Mouse (Mus musculus) urinary bladder, adult 2 months (tissue): ENCODE data around the gene Cant1. TPM values are rescaled to one million over a fixed set of nuclear protein-coding genes. Genes with fewer than 3 reads are reported as not detected.

Source experiments
- DNase-seq: peaks from one replicate; pipeline ENCODE4 v3.0.0; 2022; ENCODE audit warnings: low spot score
- polyA plus RNA-seq: library from polyadenylated mRNA; depleted of rRNA; stranded (reverse); fragments of >200 nt; gene quantifications from 2 replicates; pipeline ENCODE4 v1.2.3, GENCODE M21; 2012; rRNA removed

Gene Cant1
- polyA plus RNA-seq, 1 experiment = 38.2 TPM

DNA sequence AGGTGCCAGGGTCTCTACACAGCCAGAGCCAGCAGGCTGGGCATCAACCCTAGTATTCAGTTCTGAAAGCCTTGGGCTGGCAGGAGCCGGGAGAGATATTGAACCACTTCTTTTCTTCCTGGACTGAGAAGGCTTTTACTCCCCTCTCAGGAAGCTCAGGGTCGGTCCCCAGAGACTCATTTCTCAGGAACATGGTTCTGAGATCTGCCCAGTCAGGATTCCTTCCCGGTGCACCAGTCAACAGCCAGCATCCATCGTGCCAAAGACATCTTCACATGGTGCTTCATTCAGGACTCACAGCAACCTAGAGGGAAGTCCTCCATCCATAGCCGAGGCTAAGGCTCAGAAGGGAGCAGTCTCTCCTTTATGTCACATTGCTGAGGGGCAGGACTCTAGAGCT, 44.4 kb downstream of the Cant1 start:
- DNase-seq = peak; percentile 9

- DNase-seq = peak; percentile 4
Observed at GRCm38 (mm10) chr11:118372641-118373040, 46.2 kb downstream of the Cant1 start.

DNA sequence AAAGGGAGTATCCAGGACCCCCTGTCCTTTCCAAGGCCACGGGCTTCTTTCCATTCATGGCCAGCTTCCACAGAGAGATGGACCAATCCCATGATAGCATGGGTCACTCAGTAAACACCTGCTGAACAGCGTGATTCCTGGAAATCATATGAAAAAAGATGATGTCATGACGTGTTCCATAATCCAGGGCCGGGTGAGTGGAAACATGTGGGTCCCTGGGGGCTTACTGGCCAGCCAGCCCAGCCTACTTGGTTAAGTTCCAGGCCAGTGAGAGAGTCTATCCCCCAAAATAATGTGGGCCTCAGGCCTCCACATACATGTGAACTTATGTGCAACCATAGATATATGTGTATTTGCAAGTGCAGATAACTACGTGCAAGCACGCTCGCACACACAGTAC, 47.0 kb downstream of the Cant1 start:
- DNase-seq = peak; percentile 16

- DNase-seq = peak; percentile 15
Observed at GRCm38 (mm10) chr11:118369657-118370056, 49.2 kb downstream of the Cant1 start.

DNA sequence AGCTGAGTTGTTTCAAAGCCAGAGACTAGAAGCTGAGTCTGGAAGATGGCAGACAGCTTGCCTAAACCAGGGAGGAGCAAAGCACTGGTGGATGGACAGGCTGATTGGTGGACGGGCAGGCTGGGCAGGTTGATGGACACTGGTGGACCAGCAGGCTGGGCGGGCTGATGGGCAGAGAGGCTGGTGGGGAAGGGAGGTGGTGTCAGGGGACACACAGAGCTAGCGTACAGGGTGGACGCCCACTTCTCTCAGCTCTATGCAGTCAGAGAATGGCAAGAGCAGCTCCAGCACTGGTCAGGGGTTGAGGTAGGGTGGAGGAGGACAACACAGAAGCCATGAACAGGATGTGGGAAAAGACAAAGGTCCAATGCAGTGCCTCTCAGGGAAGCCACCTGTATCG, 49.6 kb downstream of the Cant1 start:
- peak; percentile 11 for DNase-seq

GRCm38 (mm10) chr11:118368330-118368729, 50.6 kb downstream of the Cant1 start:
- peak; percentile 12 for DNase-seq

DNA sequence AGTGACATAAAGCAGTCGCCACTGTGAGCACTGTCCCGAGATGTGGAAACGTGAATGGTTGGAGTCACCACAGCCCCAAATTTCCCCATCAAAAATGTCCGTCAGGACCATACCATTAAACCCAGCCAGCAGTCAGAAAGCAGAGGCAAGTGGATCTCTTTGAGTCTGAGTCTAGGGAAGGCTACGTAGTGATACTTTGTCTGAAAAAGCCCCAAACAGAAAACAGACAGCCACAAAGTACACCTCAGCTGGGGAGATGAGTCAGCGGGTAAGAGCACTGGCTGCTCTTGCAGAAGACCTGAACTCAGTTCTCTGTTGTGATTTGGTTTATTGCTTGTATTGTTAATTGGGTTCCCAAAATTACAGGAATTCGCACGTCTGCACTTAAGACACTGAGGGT, 52.3 kb downstream of the Cant1 start:
- no peak for DNase-seq

- peak; percentile 20 for DNase-seq
Observed at GRCm38 (mm10) chr11:118366108-118366507, 52.8 kb downstream of the Cant1 start.

DNA sequence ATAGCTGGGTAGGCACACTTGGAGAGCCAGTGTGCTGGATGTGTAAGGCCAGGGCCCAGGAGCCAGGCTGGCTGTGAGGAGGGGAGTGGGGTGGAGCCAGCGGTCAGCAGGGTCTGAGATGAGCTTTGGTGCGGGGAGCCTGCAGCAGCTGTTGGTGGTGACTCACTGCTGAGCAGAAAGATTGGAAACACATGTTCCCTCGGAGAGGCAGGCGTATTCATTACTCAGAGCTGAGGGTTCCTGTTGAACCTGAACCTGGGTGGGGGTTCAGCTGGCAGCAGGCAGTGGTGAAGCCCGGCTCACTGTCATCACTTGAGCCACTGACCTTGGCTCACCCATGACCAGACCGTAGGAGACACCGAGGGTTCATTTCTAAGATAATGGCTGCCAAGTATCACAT, 53.7 kb downstream of the Cant1 start:
- peak; percentile 21 for DNase-seq

DNA sequence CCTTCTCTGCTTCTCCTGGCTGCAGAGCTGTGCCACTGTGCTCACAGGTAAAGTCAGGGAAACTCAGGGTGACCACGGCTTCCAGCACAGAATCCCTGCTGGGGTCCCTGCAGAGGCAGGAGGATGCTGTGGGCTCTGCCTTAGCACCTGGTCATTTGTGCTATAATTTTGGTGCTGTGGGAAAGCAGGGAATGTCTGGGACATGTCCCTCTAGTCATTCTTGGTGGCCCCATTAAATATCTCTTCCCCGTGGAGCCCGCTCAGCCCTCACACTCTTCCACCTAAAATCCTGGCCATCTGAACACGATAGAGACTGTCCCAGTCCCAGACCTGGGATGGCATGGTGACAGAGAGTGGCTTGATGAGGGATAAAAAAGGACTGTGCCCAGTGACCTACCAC, 54.9 kb downstream of the Cant1 start:
- DNase-seq = peak; percentile 18

DNA sequence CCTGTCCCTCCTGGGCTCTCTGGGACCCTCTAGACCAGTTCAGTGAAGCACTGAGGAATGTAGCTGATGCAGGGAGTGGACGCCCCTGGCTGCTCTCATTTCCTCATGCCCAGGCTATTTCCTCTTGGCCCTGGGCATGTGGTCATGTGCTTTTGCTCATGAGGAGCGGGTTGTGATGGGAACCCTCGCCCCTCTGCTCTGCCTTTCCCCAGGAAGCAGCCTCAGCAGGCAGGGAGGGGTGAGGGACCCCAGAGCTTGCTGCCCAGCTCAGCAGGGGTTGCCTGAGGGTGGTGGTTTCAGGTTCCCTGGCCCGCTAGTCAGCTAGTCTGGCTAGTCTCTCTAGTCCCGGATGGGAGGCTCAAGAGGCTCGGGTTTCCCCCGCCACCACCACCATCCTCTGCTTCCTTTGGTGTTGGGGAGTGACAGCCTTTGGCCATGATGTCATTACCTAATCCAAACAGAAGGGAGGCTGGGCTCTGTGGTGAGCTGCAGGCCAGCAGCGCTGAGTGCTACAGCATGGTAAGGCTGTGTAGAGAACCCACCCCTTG, 55.8 kb downstream of the Cant1 start:
- DNase-seq = no peak

- no peak for DNase-seq
Observed at GRCm38 (mm10) chr11:118362501-118362900, 56.4 kb downstream of the Cant1 start.

DNA sequence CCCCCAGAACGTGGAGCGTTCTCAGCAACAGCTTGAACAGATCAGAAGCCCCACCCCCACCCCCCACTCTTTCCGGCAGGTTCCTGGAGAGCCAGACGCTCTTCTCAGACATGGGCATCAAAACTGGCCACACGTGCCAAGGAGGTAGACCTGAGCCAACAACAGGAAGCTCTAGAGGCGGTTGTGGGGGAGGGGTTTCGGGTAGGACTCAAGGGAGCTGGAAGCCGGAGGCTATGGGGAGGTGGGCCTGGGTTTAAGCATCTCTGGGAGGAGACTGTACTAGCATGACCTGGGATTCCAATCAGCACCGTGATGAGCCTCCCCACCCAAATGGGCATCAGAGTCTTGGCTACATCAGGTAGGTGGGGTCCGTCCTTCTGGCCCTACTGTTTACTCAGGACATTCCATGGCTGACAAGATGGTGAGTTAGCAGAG, 58.0 kb downstream of the Cant1 start:
- DNase-seq = no peak

DNA sequence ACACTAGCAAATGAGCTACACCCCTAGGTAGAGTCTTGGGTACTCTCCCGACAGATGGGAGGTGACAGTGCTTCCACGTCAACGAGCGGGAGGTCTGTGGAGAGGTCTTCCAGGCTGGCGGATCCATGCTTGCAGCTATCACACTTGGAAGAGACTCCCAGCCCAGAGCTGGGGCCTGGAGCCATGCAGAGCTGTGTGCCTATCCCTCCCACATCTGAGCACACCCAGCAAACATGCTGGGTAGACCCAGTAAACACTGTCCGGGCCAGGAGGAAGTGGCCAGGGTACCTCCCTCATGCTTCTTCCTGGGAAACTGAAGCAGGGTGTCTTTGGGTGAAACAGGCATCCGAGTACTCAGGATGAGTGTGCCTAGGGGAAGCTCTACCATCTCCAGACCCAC, 58.4 kb downstream of the Cant1 start:
- DNase-seq = no peak

Other genes with a start within 250 kb of the Cant1 start
- gene Cyth1, start 170.5 kb downstream of the Cant1 start, polyA plus RNA-seq = 21.0 and 23.2 TPM in 2 replicates
- gene Usp36, start 128.8 kb downstream of the Cant1 start, polyA plus RNA-seq = 17.7 and 20.9 TPM in 2 replicates
- gene Cep295nl, start 76.6 kb downstream of the Cant1 start, polyA plus RNA-seq = 1.3 and 2.3 TPM in 2 replicates
- gene Timp2, start 63.3 kb downstream of the Cant1 start, polyA plus RNA-seq = 600 and 646 TPM in 2 replicates
- gene Lgals3bp, start 17.0 kb downstream of the Cant1 start, polyA plus RNA-seq = 154 and 187 TPM in 2 replicates
- gene C1qtnf1, start 9.1 kb upstream of the Cant1 start, polyA plus RNA-seq = 31.7 and 38.1 TPM in 2 replicates
- gene Engase, start 57.7 kb upstream of the Cant1 start, polyA plus RNA-seq = 14.0 and 15.4 TPM in 2 replicates